ENCODE assay signal across 32 mouse cellular contexts in genomic region chr5:103624831-103625230, GRCm38 (mm10). TPM values are rescaled to one million over a fixed set of nuclear protein-coding genes. Genes with fewer than 3 reads are reported as not detected.
DNase-seq lines count a peak whose midpoint lies in the region; ATAC-seq lines count a peak whose summit lies in the region.
"Had no signal": no experiment of that assay in that cellular context is flagged by ENCODE, and none has a peak within 500 bp of the region (broad histone marks: within the 10 kb centered on the region; RNA-seq: fewer than 3 reads in every experiment).

No protein-coding gene starts in this region.

- intact Hi-C loops in heart, postnatal 10 days (cut with DNase I) = no loop called here

- DNase-seq in heart, adult 11 months = peak; percentile 93
- DNase-seq in heart, postnatal 10 days = no peak
- DNase-seq in lung, adult 18-20 months = peak; percentile 46 to 49
- no peak for DNase-seq in lung, postnatal 25 days (ENCODE audit: low spot score)
- DNase-seq in lung, postnatal 36 days = peak; percentile 42
- DNase-seq in lung, postnatal 4 days = no peak
- DNase-seq: adrenal gland, adult 8-10 months; adrenal gland, postnatal 14 days; adrenal gland, postnatal 36 days; cerebellum, adult 11 months; cerebellum, adult 18-20 months; cerebellum, adult 8-10 months; cerebellum, adult 9-11 months; cerebellum, postnatal 14 days; cerebellum, postnatal 36 days; embryo, embryonic 11 days had no signal

- H3K4me3 ChIP-seq in brown adipose tissue, adult 24 weeks (ENCODE audit: insufficient read depth, low read depth, low read length) = no peak overlapping the region
- H3K4me3 ChIP-seq: embryonic facial prominence, embryonic 13.5 days; embryonic facial prominence, embryonic 15.5 days; erythroblast, embryonic 14.5 days; forebrain, embryonic 10.5 days; forebrain, embryonic 12.5 days had no signal

- peaks cover 20% of the 10 kb centered on the region; the same call in 1 of the 2 replicates for H3K4me1 ChIP-seq in brown adipose tissue, adult 24 weeks (ENCODE audit: control insufficient read depth, insufficient read depth, insufficient read length, low read length)

- no peak for ATAC-seq in inflammation-experienced regulatory T-cells, adult 6 months
- ATAC-seq: activated CD4-positive, CD25-positive, alpha-beta regulatory T cell, adult 4 months; forebrain, embryonic 14.5 days; forebrain, embryonic 16.5 days; Patski had no signal

- 0 out of 2 replicates have a peak overlapping the region, but pooled peaks have one; percentile 19 for H3K27ac ChIP-seq in brown adipose tissue, adult 24 weeks (replicated peaks; ENCODE audit: low read depth, low read length)
- H3K27ac ChIP-seq: embryonic facial prominence, embryonic 13.5 days; embryonic facial prominence, embryonic 15.5 days; forebrain, embryonic 10.5 days; forebrain, embryonic 12.5 days had no signal

RNA-seq across cellular contexts. Expression of gene Slc10a6, which starts 4.4 kb away (rescaled TPM):
- total RNA-seq in heart, postnatal 10 days (2021) = 1 to 10 TPM; 1.6 to 8.5 TPM
- 1.0 TPM in 1 of 2 replicates, not detected in the other for polyA plus RNA-seq in brown adipose tissue, adult 24 weeks (2012; ENCODE audit: insufficient read depth, insufficient read length, missing spikeins)
- under 1 TPM in 1 of 3 experiments, not detected in 2; 0.26 TPM for polyA plus RNA-seq in inflammation-experienced regulatory T-cells, adult 6 months (2017; shearing (Covaris generic))
- total RNA-seq: common myeloid progenitor, adult 5-6 weeks had no signal
- polyA plus RNA-seq: activated CD4-positive, CD25-positive, alpha-beta regulatory T cell, adult 4 months; embryonic facial prominence, embryonic 11.5 days; forebrain, embryonic 10.5 days; forebrain, embryonic 12.5 days; forebrain, embryonic 16.5 days; G1E; Patski had no signal

RNA-seq across cellular contexts. Expression of gene 1700016H13Rik, which starts 31.0 kb away (rescaled TPM):
- not detected for total RNA-seq in heart, postnatal 10 days (2021)
- polyA plus RNA-seq in brown adipose tissue, adult 24 weeks (2012; ENCODE audit: insufficient read depth, insufficient read length, missing spikeins) = not detected in 2 replicates
- polyA plus RNA-seq in inflammation-experienced regulatory T-cells, adult 6 months (2017; shearing (Covaris generic)) = not detected
- total RNA-seq: adrenal gland, adult 18-20 months; adrenal gland, adult 8-10 months; adrenal gland, postnatal 14 days; adrenal gland, postnatal 36 days; common myeloid progenitor, adult 5-6 weeks; G1E had no signal
- polyA plus RNA-seq: activated CD4-positive, CD25-positive, alpha-beta regulatory T cell, adult 4 months; C2C12; erythroblast, embryonic 14.5 days; forebrain, embryonic 12.5 days; G1E; Patski had no signal

Comparison
In these comparisons a context has a peak if more than half of its experiments do, and no peak if none do; other contexts are left out.
1. DNase-seq: peak in heart, adult 11 months (single experiment), lung, adult 18-20 months (2 of 2) and lung, postnatal 36 days (single experiment); none in heart, postnatal 10 days (0 of 2), lung, postnatal 25 days (single experiment) and lung, postnatal 4 days (0 of 2).